Mouse (Mus musculus): ENCODE results near the gene Aprt.

Gene Aprt

GRCm38 (mm10) chr8:122564363-122565352, 12.1 kb downstream of the Aprt start:
- no peak for DNase-seq (ENCODE audit: low spot score in 2 of 2)

GRCm38 (mm10) chr8:122561199-122561598, 15.5 kb downstream of the Aprt start:
- peak in 1 of 2 experiments; percentile 52 for DNase-seq (ENCODE audit: low spot score in 2 of 2)

- no peak for DNase-seq (ENCODE audit: low spot score in 2 of 2)
Observed at GRCm38 (mm10) chr8:122558671-122559349, 17.9 kb downstream of the Aprt start.

GRCm38 (mm10) chr8:122557248-122558038, 19.3 kb downstream of the Aprt start:
- no peak for DNase-seq (ENCODE audit: low spot score in 2 of 2)

GRCm38 (mm10) chr8:122556030-122557009, 20.4 kb downstream of the Aprt start:
- peak; percentile 70 to 81 for DNase-seq (ENCODE audit: low spot score in 2 of 2)

GRCm38 (mm10) chr8:122554786-122555185, 21.9 kb downstream of the Aprt start:
- no peak for DNase-seq (ENCODE audit: low spot score in 2 of 2)

- DNase-seq (ENCODE audit: low spot score in 2 of 2): peak; percentile 91 to 92
Observed at GRCm38 (mm10) chr8:122551265-122552051, 25.3 kb downstream of the Aprt start, which contains the start of gene Piezo1. Piezo1 (minus strand) TSS chr8:122551329.

- DNase-seq (ENCODE audit: low spot score in 2 of 2): no peak
Observed at GRCm38 (mm10) chr8:122550995-122551264, 25.8 kb downstream of the Aprt start.

- no peak for DNase-seq (ENCODE audit: low spot score in 2 of 2)
Observed at GRCm38 (mm10) chr8:122550234-122550994, 26.3 kb downstream of the Aprt start.

GRCm38 (mm10) chr8:122548891-122549439, 27.7 kb downstream of the Aprt start:
- no peak for DNase-seq (ENCODE audit: low spot score in 2 of 2)

- DNase-seq (ENCODE audit: low spot score in 2 of 2): no peak
Observed at GRCm38 (mm10) chr8:122548331-122548730, 28.4 kb downstream of the Aprt start.

- peak; percentile 41 to 61 for DNase-seq (ENCODE audit: low spot score in 2 of 2)
Observed at GRCm38 (mm10) chr8:122547815-122548214, 28.9 kb downstream of the Aprt start.

GRCm38 (mm10) chr8:122546811-122547453, 29.8 kb downstream of the Aprt start:
- DNase-seq (ENCODE audit: low spot score in 2 of 2): peak; percentile 85 to 86

GRCm38 (mm10) chr8:122546066-122546755, 30.5 kb downstream of the Aprt start:
- no peak for DNase-seq (ENCODE audit: low spot score in 2 of 2)

- DNase-seq (ENCODE audit: low spot score in 2 of 2): no peak
Observed at GRCm38 (mm10) chr8:122544138-122544537, 32.6 kb downstream of the Aprt start.

- no peak for DNase-seq (ENCODE audit: low spot score in 2 of 2)
Observed at GRCm38 (mm10) chr8:122538310-122539076, 38.2 kb downstream of the Aprt start.

GRCm38 (mm10) chr8:122537812-122538211, 38.9 kb downstream of the Aprt start:
- no peak for DNase-seq (ENCODE audit: low spot score in 2 of 2)

Measured in heart, adult 9 months (tissue).